Mouse (Mus musculus): ENCODE measurements around the gene Cnih2. TPM values are rescaled to one million over a fixed set of nuclear protein-coding genes. Genes with fewer than 3 reads are reported as not detected.

Cnih2 gene
- 42.8 and 43.5 TPM in 2 replicates for polyA plus RNA-seq (2012; rRNA removed)

GRCm38 (mm10) chr19:5098363-5099143 lies at the start of gene Cnih2:
TSS of gene Cnih2 (minus strand) at chr19:5098521.
- H3K36me3 ChIP-seq (ENCODE audit: control insufficient read depth, insufficient read depth, low read length) = no peaks in the 10 kb centered on the region; the same call in none of the 2 replicates
- peak within 1 kb of the TSS; percentile 78 for H3K4me3 ChIP-seq (ENCODE audit: control insufficient read depth, low read depth, low read length)
- no peak for TF ChIP-seq POLR2A (IDR thresholded peaks at IDR 0.05; ENCODE audit: control insufficient read depth, low read depth, low read length)
- TF ChIP-seq CTCF (IDR thresholded peaks at IDR 0.05; ENCODE audit: control insufficient read depth, insufficient read depth, insufficient replicate concordance, low read depth, low read length) = no peak
- peaks cover 16% of the 10 kb centered on the region for H3K4me1 ChIP-seq (ENCODE audit: control insufficient read depth, insufficient read depth, low read length)
- no peaks in the 10 kb centered on the region for H3K27me3 ChIP-seq (ENCODE audit: control insufficient read depth, insufficient read depth, low read length)
- no peak within 1 kb of the TSS for H3K27ac ChIP-seq (ENCODE audit: control insufficient read depth, insufficient read depth, low read depth, low read length)

- H3K36me3 ChIP-seq (ENCODE audit: control insufficient read depth, insufficient read depth, low read length) = peaks cover 9% of the 10 kb centered on the region
- no peak for TF ChIP-seq POLR2A (IDR thresholded peaks at IDR 0.05; ENCODE audit: control insufficient read depth, low read depth, low read length)
- no peaks in the 10 kb centered on the region for H3K4me1 ChIP-seq (ENCODE audit: control insufficient read depth, insufficient read depth, low read length)
- no peak overlapping the region for H3K4me3 ChIP-seq (ENCODE audit: control insufficient read depth, low read depth, low read length)
- H3K27ac ChIP-seq (ENCODE audit: control insufficient read depth, insufficient read depth, low read depth, low read length) = no peak overlapping the region
- no peaks in the 10 kb centered on the region for H3K27me3 ChIP-seq (ENCODE audit: control insufficient read depth, insufficient read depth, low read length)
Observed at GRCm38 (mm10) chr19:5139640-5140039, 41.3 kb upstream of the Cnih2 start.

GRCm38 (mm10) chr19:5131237-5131636 lies 32.9 kb upstream of the Cnih2 start:
- TF ChIP-seq POLR2A (IDR thresholded peaks at IDR 0.05; ENCODE audit: control insufficient read depth, low read depth, low read length) = no peak
- TF ChIP-seq CTCF (IDR thresholded peaks at IDR 0.05; ENCODE audit: control insufficient read depth, insufficient read depth, insufficient replicate concordance, low read depth, low read length) = no peak
- Histone ChIP-seq H3K4me3 (ENCODE audit: control insufficient read depth, low read depth, low read length) (no peak overlapping the region), H3K27ac (ENCODE audit: control insufficient read depth, insufficient read depth, low read depth, low read length) (no peak overlapping the region), H3K36me3 (ENCODE audit: control insufficient read depth, insufficient read depth, low read length) (no peaks in the 10 kb centered on the region; the same call in 1 of the 2 replicates), H3K4me1 (ENCODE audit: control insufficient read depth, insufficient read depth, low read length) (no peaks in the 10 kb centered on the region), H3K27me3 (ENCODE audit: control insufficient read depth, insufficient read depth, low read length) (no peaks in the 10 kb centered on the region)

GRCm38 (mm10) chr19:5129770-5130169 lies 31.4 kb upstream of the Cnih2 start:
- no peak for TF ChIP-seq CTCF (IDR thresholded peaks at IDR 0.05; ENCODE audit: control insufficient read depth, insufficient read depth, insufficient replicate concordance, low read depth, low read length)
- Histone ChIP-seq H3K36me3 (ENCODE audit: control insufficient read depth, insufficient read depth, low read length) (no peaks in the 10 kb centered on the region), H3K27me3 (ENCODE audit: control insufficient read depth, insufficient read depth, low read length) (no peaks in the 10 kb centered on the region), H3K4me3 (ENCODE audit: control insufficient read depth, low read depth, low read length) (no peak overlapping the region), H3K4me1 (ENCODE audit: control insufficient read depth, insufficient read depth, low read length) (no peaks in the 10 kb centered on the region), H3K27ac (ENCODE audit: control insufficient read depth, insufficient read depth, low read depth, low read length) (no peak overlapping the region)

- no peaks in the 10 kb centered on the region for H3K27me3 ChIP-seq (ENCODE audit: control insufficient read depth, insufficient read depth, low read length)
- H3K4me1 ChIP-seq (ENCODE audit: control insufficient read depth, insufficient read depth, low read length) = peaks cover 2% of the 10 kb centered on the region; the same call in 1 of the 2 replicates
- H3K27ac ChIP-seq (ENCODE audit: control insufficient read depth, insufficient read depth, low read depth, low read length) = peak overlapping the region; percentile 76
- TF ChIP-seq POLR2A (IDR thresholded peaks at IDR 0.05; ENCODE audit: control insufficient read depth, low read depth, low read length) (no peak), CTCF (IDR thresholded peaks at IDR 0.05; ENCODE audit: control insufficient read depth, insufficient read depth, insufficient replicate concordance, low read depth, low read length) (no peak)
- no peaks in the 10 kb centered on the region for H3K36me3 ChIP-seq (ENCODE audit: control insufficient read depth, insufficient read depth, low read length)
- H3K4me3 ChIP-seq (ENCODE audit: control insufficient read depth, low read depth, low read length) = no peak overlapping the region
Observed at GRCm38 (mm10) chr19:5124055-5124614, 25.8 kb upstream of the Cnih2 start.

GRCm38 (mm10) chr19:5123241-5123640 lies 24.9 kb upstream of the Cnih2 start:
- Histone ChIP-seq H3K36me3 (ENCODE audit: control insufficient read depth, insufficient read depth, low read length) (no peaks in the 10 kb centered on the region), H3K4me1 (ENCODE audit: control insufficient read depth, insufficient read depth, low read length) (peaks cover 10% of the 10 kb centered on the region), H3K27me3 (ENCODE audit: control insufficient read depth, insufficient read depth, low read length) (no peaks in the 10 kb centered on the region), H3K4me3 (ENCODE audit: control insufficient read depth, low read depth, low read length) (no peak overlapping the region), H3K27ac (ENCODE audit: control insufficient read depth, insufficient read depth, low read depth, low read length) (peak overlapping the region; percentile 86)
- TF ChIP-seq POLR2A (IDR thresholded peaks at IDR 0.05; ENCODE audit: control insufficient read depth, low read depth, low read length) = no peak

GRCm38 (mm10) chr19:5122492-5122891 lies 24.2 kb upstream of the Cnih2 start:
- peak overlapping the region; percentile 86 for H3K27ac ChIP-seq (ENCODE audit: control insufficient read depth, insufficient read depth, low read depth, low read length)
- no peak for TF ChIP-seq CTCF (IDR thresholded peaks at IDR 0.05; ENCODE audit: control insufficient read depth, insufficient read depth, insufficient replicate concordance, low read depth, low read length)
- TF ChIP-seq POLR2A (IDR thresholded peaks at IDR 0.05; ENCODE audit: control insufficient read depth, low read depth, low read length) = 0 out of 2 replicates have a peak, but pooled peaks have one; percentile 36
- H3K4me3 ChIP-seq (ENCODE audit: control insufficient read depth, low read depth, low read length) = no peak overlapping the region
- no peaks in the 10 kb centered on the region for H3K27me3 ChIP-seq (ENCODE audit: control insufficient read depth, insufficient read depth, low read length)
- H3K4me1 ChIP-seq (ENCODE audit: control insufficient read depth, insufficient read depth, low read length) = peaks cover 10% of the 10 kb centered on the region
- no peaks in the 10 kb centered on the region for H3K36me3 ChIP-seq (ENCODE audit: control insufficient read depth, insufficient read depth, low read length)

Data from testis, adult 2 months (tissue).